Mouse (Mus musculus) frontal cortex, postnatal 36 days (tissue): ENCODE results near the gene Neurod6.
A peak's percentile ranks its signal among the peaks of the same experiment; 100 is the strongest.
"Not testable (repeated sequence)": the region's sequence is repeated elsewhere in the genome, so short reads cannot be mapped to it uniquely, and the experiment has no call there.

Source experiments
- DNase-seq, 2 experiments: peaks; one replicate each; pipeline ENCODE4 v3.0.0; 2022; ENCODE audit warnings: low spot score in 2 of 2

Gene Neurod6

GRCm38 (mm10) chr6:55680974-55681373 lies at the start of gene Neurod6:
Gene Neurod6, minus strand, starts transcription at chr6:55681263.
- peak; percentile 72 to 87 for DNase-seq

GRCm38 (mm10) chr6:55717209-55717608 lies 36.1 kb upstream of the Neurod6 start:
- DNase-seq, result peak; percentile 68 to 77

DNA sequence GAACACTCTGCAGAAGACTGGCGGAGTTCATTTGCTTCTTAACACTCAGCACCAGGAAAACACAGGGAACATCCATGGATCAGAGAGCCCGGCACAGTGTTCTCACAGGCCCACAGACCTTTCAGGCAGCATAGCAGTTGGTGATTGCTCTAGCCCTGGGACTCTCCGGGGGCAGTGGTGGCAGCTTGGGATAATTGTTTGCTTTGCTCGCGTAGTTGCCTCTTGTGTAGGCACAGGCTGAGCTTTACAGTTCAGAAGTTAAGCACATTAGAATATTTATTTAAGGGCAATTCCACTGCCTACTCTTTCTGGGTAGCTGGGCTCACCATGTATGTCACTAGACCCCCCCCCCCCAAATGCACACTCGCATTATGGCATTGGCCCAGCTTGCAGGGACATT lies 34.4 kb upstream of the Neurod6 start:
- no peak for DNase-seq

DNA sequence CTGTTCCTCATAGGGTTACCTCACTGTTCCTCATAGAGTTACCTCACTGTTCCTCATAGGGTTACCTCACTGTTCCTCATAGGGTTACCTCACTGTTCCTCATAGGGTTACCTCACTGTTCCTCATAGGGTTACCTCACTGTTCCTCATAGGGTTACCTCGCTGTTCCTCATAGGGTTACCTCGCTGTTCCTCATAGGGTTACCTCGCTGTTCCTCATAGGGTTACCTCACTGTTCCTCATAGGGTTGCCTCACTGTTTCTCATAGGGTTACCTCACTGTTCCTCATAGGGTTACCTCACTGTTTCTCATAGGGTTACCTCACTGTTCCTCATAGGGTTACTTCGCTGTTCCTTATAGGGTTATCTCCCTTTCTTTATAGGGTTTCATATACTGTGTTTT lies 29.9 kb upstream of the Neurod6 start:
- not testable (repeated sequence) for DNase-seq

- DNase-seq, result no peak
These were observed 23.7 kb upstream of the Neurod6 start for GRCm38 (mm10) chr6:55704759-55705104.

DNA sequence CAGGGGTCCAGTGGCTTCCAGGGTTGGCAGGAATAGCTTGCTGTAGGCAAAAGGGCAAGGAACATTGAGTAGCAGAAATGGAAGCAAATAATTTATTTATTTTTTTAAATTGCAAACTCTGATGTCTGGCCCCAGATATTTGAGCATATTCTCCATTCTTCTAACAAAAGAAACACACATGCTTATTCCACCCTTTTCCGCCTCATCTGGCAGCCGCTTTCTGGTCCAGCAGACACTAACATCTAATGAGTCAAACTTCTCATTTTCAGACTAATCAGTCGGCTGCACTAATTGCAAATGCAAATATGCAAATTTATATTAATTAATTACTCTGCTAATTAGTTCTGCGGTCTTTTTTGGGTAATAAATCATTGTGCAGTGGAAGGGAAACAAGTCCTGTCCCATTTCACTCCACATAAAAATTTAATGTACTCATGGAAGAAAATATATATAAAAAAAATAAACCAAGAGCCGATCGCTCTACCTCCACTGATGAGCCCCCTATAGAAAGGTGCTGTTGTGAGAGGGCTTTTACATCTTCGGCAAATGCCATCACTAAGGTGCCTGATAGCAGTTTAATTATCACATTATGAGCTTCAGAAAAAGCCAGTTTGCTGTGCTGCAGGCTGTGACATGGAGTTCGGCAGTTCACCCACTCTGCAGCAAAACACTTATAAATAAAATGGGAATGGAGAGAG lies 23.1 kb upstream of the Neurod6 start:
- no peak for DNase-seq

DNA sequence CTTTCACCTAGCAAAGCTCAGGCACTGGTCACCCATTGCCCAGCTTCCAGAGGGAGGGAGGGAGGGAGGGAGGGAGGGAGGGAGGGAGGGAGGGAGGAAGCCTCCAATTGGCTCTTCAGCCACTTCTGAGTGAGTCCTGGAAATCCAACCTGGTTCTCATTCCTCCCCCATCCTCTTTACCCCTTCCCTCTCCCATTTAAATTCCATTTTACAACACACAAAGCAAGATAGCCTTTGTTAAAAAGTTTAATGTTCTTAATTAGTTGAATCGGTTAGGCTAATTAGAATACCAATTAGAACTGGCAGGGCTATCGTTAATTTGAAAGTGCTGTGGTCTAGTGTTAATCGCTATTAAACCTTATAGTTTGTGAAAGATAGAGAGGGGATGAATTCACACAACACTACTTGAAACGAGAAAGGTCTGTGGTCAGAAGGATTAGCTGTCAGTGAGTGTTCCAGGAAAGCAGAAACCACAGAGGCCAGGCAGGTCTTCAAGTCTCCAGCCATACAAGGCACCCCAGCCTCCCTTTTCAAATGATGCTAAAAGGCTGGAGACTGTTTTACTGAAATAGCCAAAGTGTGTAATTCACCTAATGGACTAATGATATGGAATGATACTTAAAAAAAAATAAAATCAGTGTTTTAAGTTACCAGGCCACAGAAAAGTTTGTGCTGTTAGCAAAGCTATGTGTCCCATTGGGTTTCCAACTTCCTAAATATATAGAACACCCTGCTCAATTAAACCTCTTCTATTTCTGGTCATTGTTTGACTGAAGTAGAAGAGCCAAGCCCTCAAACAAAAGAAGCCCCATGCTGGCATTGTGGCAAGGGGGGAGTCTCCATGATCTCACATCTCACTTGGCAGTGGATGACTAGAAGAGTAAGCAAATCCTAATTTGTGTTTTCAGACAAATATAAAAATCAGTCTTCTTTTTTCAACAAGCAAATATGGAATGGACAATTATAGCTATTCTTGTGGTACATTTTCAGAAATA lies 19.6 kb upstream of the Neurod6 start:
- no peak for DNase-seq

GRCm38 (mm10) chr6:55690015-55690531 lies 9.0 kb upstream of the Neurod6 start:
- DNase-seq, result no peak

DNA sequence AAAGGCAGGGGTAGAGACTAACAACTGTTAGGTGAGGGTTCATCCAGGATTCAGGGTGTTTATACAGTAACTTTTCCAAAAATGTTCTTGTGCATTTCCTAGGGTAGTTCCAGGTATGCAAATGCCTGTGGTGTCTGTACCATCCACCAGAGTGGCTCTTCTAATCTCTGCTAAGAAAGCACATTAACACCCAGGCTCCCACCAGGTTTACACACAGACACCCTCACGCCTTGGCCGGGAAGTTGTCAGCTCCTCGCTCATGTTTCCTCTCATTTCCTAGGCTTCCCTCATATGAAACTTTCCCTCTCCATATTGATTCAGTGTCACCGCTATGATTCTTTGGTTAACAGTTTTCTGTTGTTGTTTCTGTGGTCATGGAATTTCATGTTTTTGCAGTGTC lies 2.4 kb upstream of the Neurod6 start:
- peak; percentile 29 to 38 for DNase-seq

DNA sequence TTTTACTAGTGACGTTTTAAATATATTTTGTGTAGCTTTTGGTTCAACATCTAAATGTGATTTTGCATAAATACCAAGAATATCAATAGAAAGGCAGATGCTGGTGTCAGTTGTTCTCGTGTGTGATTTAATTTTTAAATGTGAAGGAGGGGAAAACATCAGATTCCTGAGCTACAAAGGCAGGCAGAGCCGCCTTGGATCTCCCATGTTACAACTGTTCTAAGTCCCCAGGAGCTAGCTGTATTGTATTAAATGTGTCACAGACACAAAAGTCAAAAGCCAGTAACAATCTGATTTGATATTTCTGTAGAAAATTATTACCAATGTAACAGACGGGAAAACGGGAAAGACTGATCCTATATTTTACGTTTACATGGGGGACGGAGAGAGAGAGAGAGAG lies 1.8 kb upstream of the Neurod6 start:
- no peak for DNase-seq

- peak in 1 of 2 experiments; percentile 20 for DNase-seq
These were observed 2.4 kb downstream of the Neurod6 start for GRCm38 (mm10) chr6:55678571-55679185.

DNA sequence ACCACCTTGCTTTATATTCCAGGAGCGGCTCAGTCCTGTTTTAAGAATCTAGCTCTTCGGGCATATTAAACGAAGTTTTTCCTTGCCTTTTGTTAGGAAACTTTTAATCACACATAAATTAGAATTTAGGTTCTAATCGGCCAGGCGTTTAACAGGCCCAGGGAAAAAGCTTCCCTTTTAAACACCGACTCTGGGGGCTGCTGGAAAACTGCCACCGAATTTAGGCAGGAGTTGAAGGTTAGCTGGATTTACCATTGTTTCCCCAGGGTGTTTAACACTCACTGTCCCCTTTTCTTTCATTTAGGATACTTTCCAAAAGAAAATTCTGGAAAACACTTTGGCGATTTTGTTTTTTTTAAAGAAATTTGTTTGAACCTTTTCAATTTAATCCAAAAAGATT lies 3.7 kb downstream of the Neurod6 start:
- DNase-seq, result no peak

DNA sequence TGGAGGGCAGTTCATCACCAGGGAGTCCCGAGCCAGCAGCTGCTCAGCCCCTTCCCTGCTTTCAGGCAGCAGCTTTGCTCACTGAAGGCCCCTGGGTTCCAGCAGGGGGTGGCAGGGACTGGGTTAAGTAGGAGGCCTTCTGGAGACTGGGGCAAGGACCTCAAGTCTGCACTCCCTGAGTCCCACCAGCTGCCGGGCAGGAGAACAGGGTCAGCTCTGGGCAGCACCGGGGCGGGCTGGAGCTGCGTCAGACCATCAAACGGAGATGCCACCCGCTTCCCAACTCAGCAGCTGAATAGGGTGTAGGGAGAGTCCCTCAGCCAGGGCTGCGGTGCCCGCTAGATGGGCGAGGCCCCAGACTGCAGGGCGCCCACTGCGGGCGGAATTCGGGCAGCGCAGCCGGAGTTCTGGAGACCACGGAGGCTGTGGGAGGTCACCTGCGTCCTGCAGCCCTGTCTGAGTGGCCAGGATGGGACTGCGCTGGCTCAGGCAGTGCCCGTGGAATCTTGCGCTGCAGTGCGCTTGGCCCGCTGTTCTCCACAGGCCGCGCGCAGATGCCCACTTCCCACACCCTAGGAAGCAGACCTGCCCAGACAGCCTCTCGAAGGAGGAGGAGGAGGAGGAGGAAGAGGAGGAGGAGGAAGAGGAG lies 4.3 kb downstream of the Neurod6 start:
- peak; percentile 49 to 64 for DNase-seq

DNA sequence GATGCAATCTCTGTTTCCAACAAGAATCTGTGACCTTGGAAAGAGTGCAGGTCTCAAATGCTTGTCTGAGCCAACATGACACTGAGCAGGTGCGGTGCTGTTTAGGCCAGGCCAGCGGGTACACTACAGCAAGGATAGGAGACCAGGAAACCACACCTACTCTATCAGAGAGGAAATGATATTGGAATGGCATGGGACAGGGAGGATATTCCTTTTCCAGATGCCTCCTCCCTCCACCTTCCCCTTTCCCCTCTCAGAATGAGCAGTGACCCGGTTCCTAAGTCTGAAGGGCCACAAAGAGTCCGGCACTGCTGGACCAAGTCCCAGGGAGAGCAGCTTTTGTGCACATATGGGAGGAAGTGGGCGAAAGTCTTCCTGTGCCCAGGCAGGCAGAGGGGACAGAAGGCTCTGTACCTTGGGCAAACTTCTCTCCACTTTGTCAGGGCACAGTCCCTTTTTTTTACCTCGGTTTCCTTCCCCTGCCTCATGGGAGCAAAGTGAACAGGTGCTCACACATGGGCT lies 4.9 kb downstream of the Neurod6 start:
- peak in 1 of 2 experiments; percentile 15 for DNase-seq

DNA sequence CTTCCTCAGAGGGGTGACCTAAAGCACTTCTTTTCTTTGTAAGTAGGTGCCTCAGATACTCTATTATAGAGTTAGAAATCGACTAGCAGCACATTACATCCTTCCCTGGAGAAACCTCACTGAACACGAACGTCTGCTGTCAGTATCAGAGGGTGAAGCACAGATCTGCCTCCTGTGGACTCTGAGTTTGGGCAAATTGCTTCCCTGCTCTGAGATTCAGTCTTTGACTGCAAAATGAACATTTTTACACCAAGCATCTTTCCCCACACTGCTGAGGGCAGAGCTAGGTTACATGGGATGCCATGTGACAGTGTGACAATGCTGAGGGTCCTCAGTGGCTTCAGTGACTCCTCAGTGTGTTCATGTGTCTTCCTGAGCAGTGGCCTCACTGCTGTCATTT lies 13.3 kb downstream of the Neurod6 start:
- DNase-seq, result no peak

GRCm38 (mm10) chr6:55661126-55661915 lies 19.7 kb downstream of the Neurod6 start:
- no peak for DNase-seq

DNA sequence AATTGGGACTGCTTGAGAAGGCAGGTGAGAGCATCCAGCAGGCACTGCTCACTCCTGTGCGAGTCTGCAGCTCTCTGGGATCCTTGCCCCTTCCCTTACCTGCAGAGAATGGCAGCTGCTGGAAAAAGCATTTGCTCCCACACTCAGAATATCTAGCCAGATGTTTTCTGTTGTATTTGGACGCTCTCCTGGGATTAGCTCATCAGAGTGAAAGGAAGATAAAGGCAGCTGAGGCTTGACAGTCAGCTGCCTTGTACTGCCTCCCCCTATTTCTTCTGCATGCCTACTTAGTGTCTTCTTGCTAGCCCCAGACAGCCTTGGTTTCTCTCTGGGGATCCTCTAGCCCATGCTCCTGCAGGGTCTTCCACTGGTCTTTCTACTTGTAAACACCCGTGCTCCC lies 31.1 kb downstream of the Neurod6 start:
- DNase-seq, result no peak

- no peak for DNase-seq
These were observed 31.5 kb downstream of the Neurod6 start for GRCm38 (mm10) chr6:55649581-55649980.

- DNase-seq, result no peak
These were observed 32.2 kb downstream of the Neurod6 start for GRCm38 (mm10) chr6:55648886-55649285.

DNA sequence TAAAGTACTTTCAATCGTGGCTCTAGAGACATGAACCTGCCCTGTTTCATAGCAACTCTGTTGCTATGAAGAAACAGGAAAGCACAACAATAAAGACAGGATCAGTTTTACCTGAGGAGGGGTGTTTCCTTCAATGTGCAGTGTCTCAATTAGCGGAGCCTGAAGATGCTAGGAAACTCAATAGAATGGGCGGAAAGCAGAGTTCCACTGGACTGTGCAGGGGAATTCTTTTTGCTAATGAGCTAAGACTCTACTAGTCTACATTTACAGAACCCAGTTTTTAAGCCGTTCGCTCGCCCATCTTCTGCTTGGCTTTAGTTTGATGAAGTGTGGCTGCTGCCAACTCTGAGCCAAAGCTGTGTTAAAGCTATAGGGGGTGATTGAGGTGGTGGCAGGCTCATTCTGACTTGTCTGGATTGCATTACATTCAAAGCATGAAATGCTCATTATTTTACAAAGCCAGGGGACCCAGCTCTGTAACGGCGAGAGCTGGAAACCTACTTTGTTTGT lies 33.2 kb downstream of the Neurod6 start:
- no peak for DNase-seq
